Comparison of ENCODE assay signal across 32 mouse cellular contexts in genomic region chr7:54898589-54898988, GRCm38 (mm10).
"Had no signal": no experiment of that assay in that cellular context is flagged by ENCODE, and none has a peak within 500 bp of the region (broad histone marks: within the 10 kb centered on the region; RNA-seq: fewer than 3 reads in every experiment).

No protein-coding gene starts in this region.

- H3K9me3 ChIP-seq: limb, embryonic 10.5 days; limb, embryonic 12.5 days; limb, embryonic 13.5 days; limb, embryonic 15.5 days; liver, embryonic 12.5 days; liver, embryonic 13.5 days; liver, embryonic 15.5 days; lung, embryonic 15.5 days; megakaryocyte, embryonic 14.5 days; midbrain, embryonic 10.5 days; midbrain, embryonic 12.5 days; midbrain, embryonic 13.5 days; midbrain, embryonic 15.5 days had no signal

- ATAC-seq: liver, embryonic 12.5 days; liver, postnatal 0 days; lung, postnatal 0 days; midbrain, embryonic 13.5 days; midbrain, embryonic 15.5 days; midbrain, embryonic 16.5 days had no signal

- H3K4me1 ChIP-seq: limb, embryonic 10.5 days; limb, embryonic 12.5 days; limb, embryonic 13.5 days; limb, embryonic 15.5 days; liver, embryonic 12.5 days; liver, embryonic 13.5 days; liver, embryonic 15.5 days; lung, embryonic 15.5 days; megakaryocyte, embryonic 14.5 days; midbrain, embryonic 10.5 days; midbrain, embryonic 12.5 days; midbrain, embryonic 15.5 days had no signal

- H3K27ac ChIP-seq: left cerebral cortex, adult 2 months; limb, embryonic 10.5 days; limb, embryonic 12.5 days; limb, embryonic 13.5 days; limb, embryonic 15.5 days; liver, embryonic 12.5 days; liver, embryonic 13.5 days; liver, embryonic 14.5 days; liver, embryonic 15.5 days; lung, embryonic 15.5 days; macrophage; midbrain, embryonic 10.5 days; midbrain, embryonic 12.5 days; midbrain, embryonic 13.5 days; midbrain, embryonic 15.5 days had no signal

- H3K27me3 ChIP-seq: limb, embryonic 12.5 days; limb, embryonic 13.5 days; limb, embryonic 15.5 days; liver, embryonic 12.5 days; liver, embryonic 13.5 days; liver, embryonic 15.5 days; lung, embryonic 15.5 days; megakaryocyte, embryonic 14.5 days; midbrain, embryonic 12.5 days; midbrain, embryonic 13.5 days; midbrain, embryonic 15.5 days had no signal

- H3K4me2 ChIP-seq: limb, embryonic 12.5 days; limb, embryonic 13.5 days; limb, embryonic 15.5 days; liver, embryonic 11.5 days; liver, embryonic 12.5 days; liver, embryonic 13.5 days; liver, embryonic 15.5 days; lung, embryonic 14.5 days; lung, embryonic 15.5 days; midbrain, embryonic 11.5 days; midbrain, embryonic 12.5 days; midbrain, embryonic 13.5 days; midbrain, embryonic 15.5 days had no signal

- H3K4me3 ChIP-seq: left cerebral cortex, adult 2 months; limb, embryonic 10.5 days; limb, embryonic 12.5 days; limb, embryonic 13.5 days; limb, embryonic 15.5 days; liver, embryonic 12.5 days; liver, embryonic 13.5 days; liver, embryonic 15.5 days; lung, embryonic 15.5 days; megakaryocyte, embryonic 14.5 days; midbrain, embryonic 10.5 days; midbrain, embryonic 12.5 days; midbrain, embryonic 13.5 days; midbrain, embryonic 15.5 days; myocyte had no signal

- H3K36me3 ChIP-seq: limb, embryonic 10.5 days; limb, embryonic 12.5 days; limb, embryonic 13.5 days; limb, embryonic 15.5 days; liver, embryonic 12.5 days; liver, embryonic 13.5 days; liver, embryonic 15.5 days; lung, embryonic 15.5 days; midbrain, embryonic 10.5 days; midbrain, embryonic 12.5 days; midbrain, embryonic 13.5 days; midbrain, embryonic 15.5 days had no signal

- DNase-seq: left cerebral cortex, postnatal 4 days; liver; liver, embryonic 13.5 days; liver, postnatal 0 days; lung, adult 18-20 months; lung, adult 2 months; lung, embryonic 14.5 days; lung, postnatal 10 days; lung, postnatal 14 days; lung, postnatal 36 days; lung, postnatal 4 days; midbrain, embryonic 14.5 days had no signal

- H3K9ac ChIP-seq: limb, embryonic 12.5 days; limb, embryonic 13.5 days; limb, embryonic 15.5 days; liver, embryonic 12.5 days; liver, embryonic 13.5 days; liver, embryonic 14.5 days; liver, embryonic 15.5 days; liver, postnatal 0 days; lung, embryonic 14.5 days; lung, embryonic 15.5 days; midbrain, embryonic 12.5 days; midbrain, embryonic 13.5 days; midbrain, embryonic 15.5 days had no signal
